Mouse (Mus musculus): ENCODE results near the gene Atm. TPM values are rescaled to one million over a fixed set of nuclear protein-coding genes. Genes with fewer than 3 reads are reported as not detected.

Atm gene
- polyA plus RNA-seq, 1 experiment = not detected

- Histone ChIP-seq H3K4me1 (ENCODE audit: control insufficient read depth, insufficient read depth, low read length) (peaks cover 7% of the 10 kb centered on the region), H3K4me3 (ENCODE audit: insufficient read depth, low read depth, low read length) (no peak within 1 kb of the TSS), H3K27ac (ENCODE audit: insufficient read depth, low read depth, low read length) (no peak within 1 kb of the TSS)
- WGBS = 12% methylated on average over 11 of the region's 11 CpGs
- no peak for TF ChIP-seq CTCF (IDR thresholded peaks at IDR 0.05; ENCODE audit: insufficient read depth, low read depth, low read length)
- no peak for TF ChIP-seq POLR2A (IDR thresholded peaks at IDR 0.05; ENCODE audit: insufficient read depth, low read depth, low read length)
These were observed 134.2 kb downstream of the Atm start, which contains the start of gene 4930550C14Rik for GRCm38 (mm10) chr9:53402291-53402711. Gene 4930550C14Rik, plus strand, starts transcription at chr9:53402325.

- 94% methylated on average over 8 of the region's 8 CpGs for WGBS
These were observed 135.4 kb downstream of the Atm start for GRCm38 (mm10) chr9:53401146-53401545.

DNA sequence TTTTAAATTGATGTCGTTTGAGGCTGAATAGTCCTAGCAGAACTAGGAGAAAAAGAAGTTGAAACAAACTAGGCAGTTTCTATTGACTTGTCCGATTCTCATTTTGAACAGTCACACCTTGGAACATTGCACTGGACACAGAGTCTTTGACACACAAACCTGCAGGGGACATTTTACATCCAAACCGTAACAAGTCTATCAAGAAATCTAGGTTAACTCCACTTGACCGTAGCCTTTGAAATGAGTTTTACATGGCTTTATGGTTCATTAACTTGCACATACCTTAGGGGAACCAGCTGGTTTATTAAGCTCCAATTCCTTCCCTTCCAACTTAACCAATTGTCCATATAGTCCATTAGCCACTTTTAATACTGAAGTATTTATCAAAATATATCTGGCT lies 135.8 kb downstream of the Atm start:
- Histone ChIP-seq H3K4me3 (ENCODE audit: insufficient read depth, low read depth, low read length) (no peak overlapping the region), H3K4me1 (ENCODE audit: control insufficient read depth, insufficient read depth, low read length) (peaks cover 7% of the 10 kb centered on the region), H3K27ac (ENCODE audit: insufficient read depth, low read depth, low read length) (no peak overlapping the region)
- TF ChIP-seq CTCF (IDR thresholded peaks at IDR 0.05; ENCODE audit: insufficient read depth, low read depth, low read length) (no peak), POLR2A (IDR thresholded peaks at IDR 0.05; ENCODE audit: insufficient read depth, low read depth, low read length) (no peak)
- 96% methylated on average over 4 of the region's 4 CpGs for WGBS

More at GRCm38 (mm10) chr9:53401146-53401545, 135.4 kb downstream of the Atm start:
- no peak for TF ChIP-seq CTCF (IDR thresholded peaks at IDR 0.05; ENCODE audit: insufficient read depth, low read depth, low read length)
- TF ChIP-seq POLR2A (IDR thresholded peaks at IDR 0.05; ENCODE audit: insufficient read depth, low read depth, low read length) = no peak
- Histone ChIP-seq H3K27ac (ENCODE audit: insufficient read depth, low read depth, low read length) (no peak overlapping the region), H3K4me1 (ENCODE audit: control insufficient read depth, insufficient read depth, low read length) (peaks cover 7% of the 10 kb centered on the region), H3K4me3 (ENCODE audit: insufficient read depth, low read depth, low read length) (no peak overlapping the region)

DNA sequence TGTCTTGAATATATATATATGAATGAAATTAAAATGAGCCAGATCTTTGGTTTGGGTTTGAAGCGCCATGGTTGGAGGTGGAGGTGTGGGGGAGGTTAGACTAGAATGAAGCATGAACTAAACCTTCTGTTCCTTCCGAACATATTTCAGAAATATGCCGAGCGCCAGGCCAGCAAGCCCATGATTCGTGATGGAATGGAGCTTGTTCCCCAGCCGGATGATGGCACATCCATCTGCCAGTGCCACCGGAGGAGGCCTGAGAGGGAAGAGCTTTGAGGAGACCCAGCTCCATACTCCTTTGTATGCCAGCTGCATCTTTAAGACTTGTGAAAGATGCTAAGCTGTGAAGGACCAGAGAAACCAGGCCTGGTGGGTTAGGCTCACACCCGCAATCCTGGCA lies 137.0 kb downstream of the Atm start:
- Histone ChIP-seq H3K27ac (ENCODE audit: insufficient read depth, low read depth, low read length) (no peak overlapping the region), H3K4me1 (ENCODE audit: control insufficient read depth, insufficient read depth, low read length) (peaks cover 7% of the 10 kb centered on the region)
- TF ChIP-seq CTCF (IDR thresholded peaks at IDR 0.05; ENCODE audit: insufficient read depth, low read depth, low read length) (no peak), POLR2A (IDR thresholded peaks at IDR 0.05; ENCODE audit: insufficient read depth, low read depth, low read length) (no peak)

GRCm38 (mm10) chr9:53398388-53398700 lies 138.2 kb downstream of the Atm start:
- Histone ChIP-seq H3K4me3 (ENCODE audit: insufficient read depth, low read depth, low read length) (no peak overlapping the region), H3K27ac (ENCODE audit: insufficient read depth, low read depth, low read length) (no peak overlapping the region), H3K4me1 (ENCODE audit: control insufficient read depth, insufficient read depth, low read length) (peaks cover 7% of the 10 kb centered on the region)
- WGBS = 14% methylated on average over 5 of the region's 5 CpGs
- peak; percentile 43; the same call in 1 of the 2 replicates for TF ChIP-seq CTCF (IDR thresholded peaks at IDR 0.05; ENCODE audit: insufficient read depth, low read depth, low read length)
- no peak for TF ChIP-seq POLR2A (IDR thresholded peaks at IDR 0.05; ENCODE audit: insufficient read depth, low read depth, low read length)

More for the DNA sequence above, 137.0 kb downstream of the Atm start:
- 94% methylated on average over 8 of the region's 8 CpGs for WGBS
- H3K4me3 ChIP-seq (ENCODE audit: insufficient read depth, low read depth, low read length) = no peak overlapping the region

DNA sequence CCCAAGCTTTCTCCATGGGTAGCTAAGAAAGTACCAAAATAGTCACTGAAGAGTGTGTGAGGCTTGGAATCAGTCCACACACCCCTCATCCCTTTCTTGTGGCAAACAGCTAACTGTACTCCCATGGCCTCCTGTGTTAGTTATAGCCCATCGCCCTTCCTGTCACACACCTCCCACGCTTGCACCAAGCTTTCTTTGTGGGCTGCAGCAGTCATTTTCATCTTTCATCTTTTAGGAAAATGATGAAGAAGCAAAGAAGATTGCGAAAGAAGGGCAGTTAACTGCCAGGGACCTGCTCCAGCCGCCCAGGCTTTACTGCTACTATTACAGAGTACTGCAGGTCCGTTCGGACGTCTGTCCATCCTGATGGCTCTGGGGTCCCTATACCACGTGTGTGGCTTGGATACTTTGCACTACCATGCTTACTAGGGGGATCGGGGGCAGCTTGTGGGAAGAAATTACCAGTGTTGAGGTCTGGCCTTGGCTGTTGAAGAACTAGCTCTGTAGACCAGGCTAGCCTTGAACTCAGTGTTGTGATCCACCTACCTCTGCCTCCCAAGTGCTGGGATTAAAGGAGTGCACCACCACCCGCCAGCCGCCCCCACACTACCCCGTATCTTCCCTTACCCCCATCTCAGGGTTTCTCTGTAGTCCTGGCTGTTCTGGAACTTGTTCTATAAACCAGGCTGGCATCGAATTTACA lies 138.7 kb downstream of the Atm start:
- 79% methylated on average over 13 of the region's 13 CpGs for WGBS

DNA sequence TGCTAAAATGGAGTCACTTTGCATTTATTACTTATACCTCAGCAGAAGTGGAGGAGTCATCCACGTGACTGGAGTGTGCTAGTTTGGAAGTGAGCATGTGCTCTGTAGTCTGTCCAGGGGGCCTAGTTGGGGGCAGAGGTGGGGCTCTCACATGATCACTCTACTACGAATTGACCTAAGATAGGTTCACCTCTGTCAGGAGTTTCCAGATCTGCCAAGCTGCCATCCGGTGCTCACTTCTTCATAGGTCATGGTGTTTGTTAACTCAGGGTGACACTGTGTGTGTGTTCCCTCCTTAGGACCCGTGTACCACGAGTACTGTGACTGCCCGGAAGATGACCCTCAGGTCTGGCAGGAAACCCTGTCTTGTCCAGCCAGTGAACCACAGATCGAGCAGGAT lies 146.4 kb downstream of the Atm start:
- no peak for TF ChIP-seq POLR2A (IDR thresholded peaks at IDR 0.05; ENCODE audit: insufficient read depth, low read depth, low read length)
- no peak for TF ChIP-seq CTCF (IDR thresholded peaks at IDR 0.05; ENCODE audit: insufficient read depth, low read depth, low read length)
- no peak overlapping the region for H3K4me3 ChIP-seq (ENCODE audit: insufficient read depth, low read depth, low read length)
- WGBS = 92% methylated on average over 7 of the region's 7 CpGs
- no peaks in the 10 kb centered on the region for H3K4me1 ChIP-seq (ENCODE audit: control insufficient read depth, insufficient read depth, low read length)
- H3K27ac ChIP-seq (ENCODE audit: insufficient read depth, low read depth, low read length) = no peak overlapping the region

More for the DNA sequence above, 138.7 kb downstream of the Atm start:
- H3K27ac ChIP-seq (ENCODE audit: insufficient read depth, low read depth, low read length) = no peak overlapping the region
- TF ChIP-seq CTCF (IDR thresholded peaks at IDR 0.05; ENCODE audit: insufficient read depth, low read depth, low read length) = no peak
- TF ChIP-seq POLR2A (IDR thresholded peaks at IDR 0.05; ENCODE audit: insufficient read depth, low read depth, low read length) = no peak
- H3K4me3 ChIP-seq (ENCODE audit: insufficient read depth, low read depth, low read length) = no peak overlapping the region
- peaks cover 7% of the 10 kb centered on the region for H3K4me1 ChIP-seq (ENCODE audit: control insufficient read depth, insufficient read depth, low read length)

Other genes starting within 250 kb of the Atm start
- gene Exph5, start 235.1 kb downstream of the Atm start, polyA plus RNA-seq (2012; ENCODE audit: insufficient read depth, insufficient read length, low replicate concordance, missing spikeins) = not detected in 2 replicates
- not detected in 2 replicates for gene Kdelc2, start 152.7 kb downstream of the Atm start, polyA plus RNA-seq (2012; ENCODE audit: insufficient read depth, insufficient read length, low replicate concordance, missing spikeins)
- gene 4930550C14Rik, start 134.4 kb downstream of the Atm start, polyA plus RNA-seq (2012; ENCODE audit: insufficient read depth, insufficient read length, low replicate concordance, missing spikeins) = not detected in 2 replicates
- gene Npat, start 307 bp upstream of the Atm start, polyA plus RNA-seq (2012; ENCODE audit: insufficient read depth, insufficient read length, low replicate concordance, missing spikeins) = not detected in 2 replicates
- gene Acat1, start 73.6 kb upstream of the Atm start, polyA plus RNA-seq (2012; ENCODE audit: insufficient read depth, insufficient read length, low replicate concordance, missing spikeins) = not detected in 2 replicates
- gene Cul5, start 133.3 kb upstream of the Atm start, polyA plus RNA-seq (2012; ENCODE audit: insufficient read depth, insufficient read length, low replicate concordance, missing spikeins) = not detected in 2 replicates
- gene Rab39, start 169.5 kb upstream of the Atm start, polyA plus RNA-seq (2012; ENCODE audit: insufficient read depth, insufficient read length, low replicate concordance, missing spikeins) = not detected in 2 replicates
- not detected in 2 replicates for gene Slc35f2, start 234.8 kb upstream of the Atm start, polyA plus RNA-seq (2012; ENCODE audit: insufficient read depth, insufficient read length, low replicate concordance, missing spikeins)

Measured in olfactory bulb, adult 2 months (tissue).